Mouse (Mus musculus) stomach, postnatal 0 days (tissue): ENCODE measurements around the gene Ppp5c.

ENCODE experiments used
- CTCF ChIP-seq: IDR thresholded peaks from 2 replicates; pipeline ENCODE4 v1.5.1; 2016; ENCODE audit warnings: antibody characterized with exemption, low read depth, mild to moderate bottlenecking, moderate library complexity
- EP300 ChIP-seq: optimal IDR thresholded peaks from 2 replicates; pipeline ENCODE3; 2016; ENCODE audit warnings: antibody characterized with exemption

- TF ChIP-seq CTCF (no peak), EP300 (no peak)
Observed at GRCm38 (mm10) chr7:16978173-16978572, 49.6 kb downstream of the Ppp5c start.
